Mouse (Mus musculus) spleen, postnatal 36 days (tissue): ENCODE measurements around the gene Tpp1.

Experiments
- DNase-seq, 2 experiments: peaks; one replicate each; pipeline ENCODE4 v3.0.0; 2022; ENCODE audit warnings: low spot score in 2 of 2, mixed read lengths in 1 of 2

Gene Tpp1

DNA sequence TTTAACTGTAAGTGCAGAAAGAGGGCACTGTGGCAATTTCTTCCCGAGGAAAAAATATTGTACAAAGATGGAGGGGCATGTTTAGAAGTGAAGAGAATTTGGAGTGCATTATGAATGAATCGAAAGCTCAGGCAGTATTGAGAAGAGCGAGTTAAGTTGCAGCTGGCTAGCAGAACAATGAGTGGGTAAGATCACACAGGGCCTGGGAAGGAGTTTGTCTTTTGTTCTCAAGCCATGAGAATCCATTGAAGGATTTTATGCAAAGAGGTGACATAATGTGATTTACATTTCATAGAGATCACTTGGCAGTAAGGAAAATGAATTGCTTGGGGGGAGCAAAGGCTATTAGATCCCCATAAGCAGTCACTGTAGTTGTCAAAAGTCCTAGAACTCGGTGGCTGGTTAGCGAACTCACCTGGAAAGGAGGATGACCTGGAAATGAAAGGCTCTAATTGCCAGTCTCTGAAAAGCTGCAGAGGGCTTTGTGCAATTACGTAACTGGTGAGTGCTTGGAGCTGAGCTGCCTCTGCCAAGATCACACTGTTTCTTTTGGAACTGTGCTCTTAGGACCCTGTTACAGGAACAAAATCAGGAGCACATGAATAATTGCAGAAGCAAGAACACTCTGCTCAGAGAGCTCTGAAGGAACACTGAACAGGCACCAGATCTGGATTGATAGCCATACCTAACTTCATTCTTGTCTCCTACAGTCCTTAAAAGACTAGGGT lies 23.2 kb downstream of the Tpp1 start:
- DNase-seq, result no peak

DNA sequence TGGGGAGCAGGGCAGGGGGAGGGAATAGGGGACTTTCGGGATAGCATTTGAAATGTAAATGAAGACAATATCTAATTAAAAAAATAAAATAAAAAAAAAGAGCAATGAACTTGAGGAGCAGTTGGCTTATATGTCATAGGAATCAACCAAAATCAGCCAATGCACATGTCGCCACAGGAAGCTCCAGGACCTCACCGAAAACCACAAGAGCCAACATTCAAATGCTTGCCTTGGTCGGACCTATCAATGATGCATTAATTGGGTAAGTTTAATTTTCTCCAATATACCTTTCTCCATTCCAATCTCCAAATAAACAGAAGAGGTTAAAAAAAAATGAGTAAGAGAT lies 25.1 kb downstream of the Tpp1 start:
- DNase-seq, result no peak

DNA sequence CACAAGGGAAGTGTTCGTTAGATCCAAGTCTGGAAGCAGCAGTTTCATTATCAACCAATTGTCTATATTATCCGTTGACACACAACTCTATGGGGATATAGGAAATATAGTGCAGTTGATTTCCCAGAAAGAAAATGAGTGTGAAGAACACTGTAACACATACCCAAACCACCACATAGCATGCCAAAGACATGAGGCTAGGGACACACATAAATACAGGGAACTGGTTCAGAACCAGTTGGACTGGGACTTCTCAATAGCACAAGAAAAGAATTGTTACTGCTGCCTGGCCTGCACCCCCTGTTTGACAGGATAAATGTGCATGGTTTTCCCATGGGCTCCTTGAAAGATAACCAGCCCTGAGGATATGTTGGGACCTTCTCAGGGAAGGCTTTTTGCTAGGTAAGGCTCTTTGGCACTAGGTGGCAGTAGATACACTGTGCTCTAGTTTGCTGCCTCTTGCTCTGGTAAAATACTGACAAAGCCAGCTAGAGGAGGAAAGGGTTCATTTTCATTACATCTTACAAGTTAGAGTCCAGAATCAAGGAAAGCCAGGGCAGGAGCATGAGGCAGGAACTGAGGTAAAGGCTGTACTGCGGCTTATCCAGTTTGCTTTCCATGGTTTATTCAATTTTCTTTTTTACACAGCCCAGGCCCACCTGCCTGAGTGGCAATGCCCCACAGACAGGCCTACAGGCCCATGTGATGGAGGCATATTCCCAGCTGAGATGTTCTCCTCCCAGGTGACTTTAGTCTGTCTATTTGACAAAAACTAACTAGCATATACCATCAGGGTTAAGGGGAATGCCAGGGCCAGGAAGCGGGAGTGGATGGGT lies 25.7 kb downstream of the Tpp1 start:
- DNase-seq, result peak; percentile 45 to 48

DNA sequence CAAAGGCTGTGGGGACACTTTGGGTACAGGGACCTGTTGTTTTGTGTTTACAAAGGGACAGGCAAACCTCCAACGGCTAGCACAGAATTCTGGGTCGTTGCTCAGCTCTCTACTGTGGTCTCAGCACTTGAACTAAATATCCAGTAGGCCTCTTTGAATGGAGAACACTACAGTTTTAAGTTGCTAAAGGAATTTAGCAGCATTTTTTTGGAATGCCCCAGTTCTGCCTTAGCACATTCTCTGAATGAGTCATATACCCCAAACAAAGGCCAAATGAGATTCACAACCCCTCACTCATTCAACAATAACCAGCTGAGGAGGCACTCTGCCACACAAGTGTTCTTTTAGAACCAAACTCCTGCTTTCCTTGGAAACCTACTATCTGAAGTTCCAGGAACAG lies 30.1 kb downstream of the Tpp1 start:
- DNase-seq, result no peak

DNA sequence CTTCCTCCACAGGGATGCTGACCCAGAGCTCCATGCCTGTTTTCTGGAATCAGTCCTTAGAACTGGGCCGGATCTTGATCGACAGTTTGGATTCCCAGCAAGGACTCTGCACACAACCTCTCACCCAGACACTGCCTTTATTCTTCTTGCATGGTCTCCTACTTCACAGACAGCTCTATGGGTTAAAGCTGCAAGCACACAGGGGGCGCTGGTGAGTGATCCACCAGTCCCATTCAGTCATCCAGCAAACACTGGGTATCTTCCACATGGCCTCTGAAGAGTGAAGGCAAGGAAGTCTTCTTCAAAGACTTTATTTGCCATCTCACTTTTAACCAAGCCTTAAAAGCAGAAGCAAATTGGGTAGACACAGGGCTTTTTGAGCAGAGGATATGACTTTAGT lies 36.7 kb downstream of the Tpp1 start:
- DNase-seq, result no peak

DNA sequence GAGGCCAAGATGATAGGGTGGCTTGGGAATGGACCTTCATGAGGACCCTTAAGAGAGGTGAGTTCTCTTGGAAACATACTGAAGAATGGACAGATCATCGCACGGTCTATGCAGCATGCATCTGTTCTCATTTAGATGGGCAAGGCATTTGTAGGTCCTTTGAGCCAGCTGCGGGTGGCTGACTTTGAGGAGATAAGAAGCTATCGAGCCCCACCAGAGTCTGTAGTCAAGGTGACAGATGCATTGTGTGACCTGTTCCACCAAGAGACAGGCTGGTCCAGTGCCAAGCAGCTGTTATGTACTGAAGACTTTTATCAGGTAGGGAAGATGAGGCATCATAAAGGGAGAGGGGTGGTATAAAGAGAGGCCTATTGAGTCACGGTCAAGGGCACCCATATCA lies 43.3 kb downstream of the Tpp1 start:
- DNase-seq, result peak; percentile 23 to 39

DNA sequence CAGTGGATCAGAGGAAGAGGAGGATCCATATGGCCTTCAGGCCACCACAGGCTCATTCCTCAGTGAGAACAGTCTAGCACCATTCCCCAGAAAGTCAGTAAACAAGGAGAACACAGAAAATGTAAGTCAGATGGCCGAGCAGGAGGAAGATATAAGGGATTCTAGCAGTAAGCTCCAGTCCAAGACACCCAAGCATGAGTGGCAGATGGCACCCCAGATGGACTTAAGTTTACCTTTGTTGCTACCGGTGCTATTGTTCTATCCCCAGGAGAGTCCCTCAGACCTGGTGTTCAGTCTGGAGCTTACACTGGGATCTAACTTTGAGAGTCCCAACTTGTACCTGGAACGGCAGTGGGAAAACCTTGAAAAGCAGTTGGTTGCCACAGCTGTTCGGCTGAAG lies 48.2 kb downstream of the Tpp1 start:
- no peak for DNase-seq

DNA sequence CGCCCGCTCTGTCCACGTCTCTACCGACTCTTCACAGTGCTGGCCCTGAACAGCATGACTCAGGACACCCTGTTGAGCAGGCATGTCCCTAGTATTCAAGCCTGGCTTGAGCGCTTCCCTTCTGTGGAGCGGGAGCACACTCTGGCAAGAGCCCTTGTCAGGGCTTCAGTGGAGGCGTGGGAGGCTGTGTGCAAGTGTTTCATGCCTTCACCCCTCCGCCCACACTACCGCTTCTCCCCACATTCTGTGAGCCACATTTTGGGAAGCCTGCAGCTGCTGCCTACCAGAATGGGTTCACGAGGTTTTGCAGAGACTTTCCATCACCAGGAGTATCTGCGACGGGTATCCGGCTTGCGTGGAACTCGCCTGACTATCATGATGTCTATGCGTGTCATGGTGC lies 48.9 kb downstream of the Tpp1 start:
- DNase-seq, result no peak
